Mouse (Mus musculus) hindbrain, postnatal 0 days (tissue): ENCODE measurements around the gene Brinp1. TPM values are rescaled to one million over a fixed set of nuclear protein-coding genes. Genes with fewer than 3 reads are reported as not detected.

Experiments
- ATAC-seq: fragments of 200-750 bp; cut with Nextera tagmentation; 2 replicates; pipeline ENCODE4 v1.8.0; 2017; ENCODE audit warnings: mild to moderate bottlenecking, moderate TSS enrichment, moderate library complexity
- DNase-seq: peaks from one replicate; pipeline ENCODE4 v3.0.0-alpha.2; 2015; ENCODE audit warnings: low spot score
- H3K27ac ChIP-seq: fragments of 300-500 bp; sonication (generic); 2 replicates; pipeline ENCODE4 v1.5.1; 2014; ENCODE audit warnings: mild to moderate bottlenecking
- H3K27me3 ChIP-seq: fragments of 300-500 bp; sonication (generic); 2 replicates; pipeline ENCODE4 v1.6.1; 2014; ENCODE audit warnings: low read length, mixed read lengths; ENCODE audit not compliant: insufficient read depth
- H3K36me3 ChIP-seq: fragments of 300-500 bp; sonication (generic); 2 replicates; pipeline ENCODE4 v1.6.1; 2014; ENCODE audit warnings: low read length, mixed read lengths; ENCODE audit not compliant: insufficient read depth
- H3K4me1 ChIP-seq: fragments of 300-500 bp; sonication (generic); 2 replicates; pipeline ENCODE4 v1.6.1; 2014; ENCODE audit warnings: antibody characterized with exemption, low read length, mixed read lengths; ENCODE audit not compliant: insufficient read depth
- H3K4me2 ChIP-seq: fragments of 300-500 bp; sonication (generic); 2 replicates; pipeline ENCODE4 v1.6.1; 2014; ENCODE audit warnings: low read depth, mild to moderate bottlenecking, low read length, moderate library complexity, mixed read lengths
- H3K4me3 ChIP-seq: fragments of 300-500 bp; sonication (generic); 2 replicates; pipeline ENCODE4 v1.5.1; 2014; ENCODE audit warnings: low read length
- H3K9ac ChIP-seq: fragments of 300-500 bp; sonication (generic); replicated peaks from 2 replicates; pipeline ENCODE4 v1.6.1; 2014; ENCODE audit warnings: mild to moderate bottlenecking, low read length, moderate library complexity, mixed read lengths
- H3K9me3 ChIP-seq: fragments of 300-500 bp; sonication (generic); 2 replicates; pipeline ENCODE4 v1.6.1; 2016; ENCODE audit warnings: low read length, mixed read lengths
- CTCF ChIP-seq: IDR thresholded peaks from 2 replicates; pipeline ENCODE4 v1.5.1; 2016; ENCODE audit warnings: antibody characterized with exemption, control low read depth, low read depth
- WGBS: fragments of 180-500 bp; shearing (Covaris S2); extraction: QIAGEN DNeasy Blood & Tissue Kit; methylation state at CpG from one replicate; pipeline ENCODE4 v1.1.7; 2014; 5-methylcytosine and 5-hydroxymethylcytosine counted together
- polyA plus RNA-seq: library from polyadenylated mRNA; unstranded; fragments of >200 nt; fragmentation: Nextera tagmentation; extraction: Ambion mirVana; gene quantifications from 2 replicates; pipeline ENCODE4 v1.2.1, GENCODE M21; 2015
- total RNA-seq: library from RNA; depleted of rRNA; stranded (reverse); fragments of >200 nt; gene quantifications from 2 replicates; pipeline ENCODE4 v1.2.3, GENCODE M21; 2014

Brinp1 gene
- total and polyA plus RNA-seq, 2 experiments from 2014 or later = 80.5 to 127 TPM

GRCm38 (mm10) chr4:68906417-68907210, 47.6 kb downstream of the Brinp1 start:
- no peak overlapping the region for H3K4me3 ChIP-seq
- H3K9ac ChIP-seq = no peak overlapping the region
- 0 out of 2 replicates have a peak, but pooled peaks have one; percentile 3 for TF ChIP-seq CTCF
- H3K27ac ChIP-seq = peak overlapping the region; percentile 32; the same call in 1 of the 2 replicates
- no peaks in the 10 kb centered on the region for H3K9me3 ChIP-seq
- H3K4me1 ChIP-seq = peaks cover 3% of the 10 kb centered on the region; the same call in 1 of the 2 replicates
- 31% methylated on average over 11 of the region's 11 CpGs for WGBS
- no peaks in the 10 kb centered on the region for H3K27me3 ChIP-seq
- peak; percentile 58 for DNase-seq
- no peaks in the 10 kb centered on the region for H3K36me3 ChIP-seq
- ATAC-seq = peak; percentile 77
- peak overlapping the region; percentile 47 for H3K4me2 ChIP-seq

- Histone ChIP-seq H3K9me3 (no peaks in the 10 kb centered on the region), H3K27me3 (no peaks in the 10 kb centered on the region), H3K4me3 (no peak overlapping the region), H3K9ac (no peak overlapping the region), H3K36me3 (no peaks in the 10 kb centered on the region), H3K4me1 (no peaks in the 10 kb centered on the region), H3K27ac (no peak overlapping the region), H3K4me2 (no peak overlapping the region)
- no peak for TF ChIP-seq CTCF
- DNase-seq (no peak), ATAC-seq (no peak)
- WGBS = 90% methylated on average over 4 of the region's 4 CpGs
Observed at GRCm38 (mm10) chr4:68890526-68890925, 63.7 kb downstream of the Brinp1 start.

- ATAC-seq = no peak
- Histone ChIP-seq H3K9ac (no peak overlapping the region), H3K4me3 (no peak overlapping the region), H3K27ac (no peak overlapping the region), H3K4me1 (no peaks in the 10 kb centered on the region), H3K4me2 (no peak overlapping the region), H3K36me3 (no peaks in the 10 kb centered on the region), H3K9me3 (no peaks in the 10 kb centered on the region), H3K27me3 (no peaks in the 10 kb centered on the region)
- 83% methylated on average over 2 of the region's 2 CpGs for WGBS
- no peak for TF ChIP-seq CTCF
- DNase-seq = no peak
Observed at GRCm38 (mm10) chr4:68886276-68886675, 67.9 kb downstream of the Brinp1 start.

GRCm38 (mm10) chr4:68872028-68872427, 82.2 kb downstream of the Brinp1 start:
- Histone ChIP-seq H3K4me2 (no peak overlapping the region), H3K4me1 (no peaks in the 10 kb centered on the region), H3K27ac (no peak overlapping the region), H3K4me3 (no peak overlapping the region), H3K9me3 (no peaks in the 10 kb centered on the region), H3K27me3 (no peaks in the 10 kb centered on the region), H3K9ac (no peak overlapping the region), H3K36me3 (no peaks in the 10 kb centered on the region)
- TF ChIP-seq CTCF = no peak
- DNase-seq (no peak), ATAC-seq (no peak)

- no peaks in the 10 kb centered on the region for H3K27me3 ChIP-seq
- no peak for DNase-seq
- H3K4me2 ChIP-seq = no peak overlapping the region
- 68% methylated on average over 4 of the region's 4 CpGs for WGBS
- no peak for TF ChIP-seq CTCF
- no peak overlapping the region for H3K9ac ChIP-seq
- H3K4me1 ChIP-seq = no peaks in the 10 kb centered on the region
- H3K36me3 ChIP-seq = no peaks in the 10 kb centered on the region
- H3K9me3 ChIP-seq = no peaks in the 10 kb centered on the region
- no peak for ATAC-seq
- no peak overlapping the region for H3K4me3 ChIP-seq
- H3K27ac ChIP-seq = no peak overlapping the region
Observed at GRCm38 (mm10) chr4:68865135-68865767, 88.9 kb downstream of the Brinp1 start.

GRCm38 (mm10) chr4:68864668-68865067, 89.5 kb downstream of the Brinp1 start:
- DNase-seq = no peak
- no peak for ATAC-seq
- no peaks in the 10 kb centered on the region for H3K36me3 ChIP-seq
- H3K27me3 ChIP-seq = no peaks in the 10 kb centered on the region
- H3K9ac ChIP-seq = no peak overlapping the region
- H3K27ac ChIP-seq = no peak overlapping the region
- no peaks in the 10 kb centered on the region for H3K4me1 ChIP-seq
- no peak overlapping the region for H3K4me3 ChIP-seq
- TF ChIP-seq CTCF = no peak
- 94% methylated on average over 2 of the region's 2 CpGs for WGBS
- H3K9me3 ChIP-seq = no peaks in the 10 kb centered on the region
- no peak overlapping the region for H3K4me2 ChIP-seq

- no peaks in the 10 kb centered on the region for H3K36me3 ChIP-seq
- WGBS = 45% methylated on average over 1 of the region's 1 CpGs
- no peak overlapping the region for H3K4me3 ChIP-seq
- H3K27ac ChIP-seq = no peak overlapping the region
- no peak for ATAC-seq
- no peak for TF ChIP-seq CTCF
- no peaks in the 10 kb centered on the region for H3K4me1 ChIP-seq
- no peak overlapping the region for H3K9ac ChIP-seq
- DNase-seq = no peak
- no peaks in the 10 kb centered on the region for H3K9me3 ChIP-seq
- no peaks in the 10 kb centered on the region for H3K27me3 ChIP-seq
- no peak overlapping the region for H3K4me2 ChIP-seq
Observed at GRCm38 (mm10) chr4:68856868-68857267, 97.3 kb downstream of the Brinp1 start.
